Mouse (Mus musculus) cerebellum, adult 11 months (tissue): ENCODE measurements around the gene Atp8b4.

ENCODE experiments used
- DNase-seq: peaks from one replicate; pipeline ENCODE4 v3.0.0; 2022

The Atp8b4 gene

GRCm38 (mm10) chr2:126360688-126361087, 139.8 kb downstream of the Atp8b4 start:
- no peak for DNase-seq

DNA sequence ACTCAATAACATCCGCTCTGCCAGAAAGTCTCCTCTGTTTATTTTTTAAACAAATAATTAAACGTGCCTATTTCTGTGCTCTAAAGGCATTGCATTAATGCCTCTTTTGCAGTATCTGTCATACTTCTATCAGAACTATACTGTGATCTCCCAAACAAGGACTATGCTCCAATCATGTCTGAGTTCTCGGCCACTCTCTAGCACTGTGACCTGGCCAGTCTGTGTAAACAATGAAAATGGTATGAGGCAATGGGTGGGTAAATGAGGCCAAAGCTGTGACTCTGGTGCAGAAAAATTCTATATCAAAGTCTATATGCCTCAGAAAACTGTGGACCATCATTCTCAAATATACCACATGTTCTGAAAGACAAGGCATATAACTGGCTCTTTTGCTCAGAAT, 140.5 kb downstream of the Atp8b4 start:
- DNase-seq = no peak

DNA sequence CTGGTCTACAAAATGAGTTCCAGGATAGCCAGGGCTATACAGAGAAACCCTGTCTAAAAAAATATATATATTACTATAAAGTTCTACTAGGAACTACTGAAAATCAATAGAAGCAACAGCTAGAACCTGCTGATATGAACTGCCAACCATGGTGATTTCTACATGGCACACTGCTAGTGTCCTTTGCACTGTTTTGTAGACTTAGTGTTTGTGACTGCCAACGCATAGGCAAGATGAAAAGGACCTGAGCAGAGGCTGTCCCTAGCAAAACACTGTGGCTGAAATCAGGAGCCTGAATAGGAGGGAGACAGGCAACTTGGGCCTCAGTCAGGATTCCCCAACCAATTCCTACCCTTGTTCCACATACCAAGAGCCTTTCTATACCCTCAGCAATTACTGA, 141.2 kb downstream of the Atp8b4 start:
- DNase-seq = no peak

GRCm38 (mm10) chr2:126358741-126359140, 141.7 kb downstream of the Atp8b4 start:
- DNase-seq = no peak

DNA sequence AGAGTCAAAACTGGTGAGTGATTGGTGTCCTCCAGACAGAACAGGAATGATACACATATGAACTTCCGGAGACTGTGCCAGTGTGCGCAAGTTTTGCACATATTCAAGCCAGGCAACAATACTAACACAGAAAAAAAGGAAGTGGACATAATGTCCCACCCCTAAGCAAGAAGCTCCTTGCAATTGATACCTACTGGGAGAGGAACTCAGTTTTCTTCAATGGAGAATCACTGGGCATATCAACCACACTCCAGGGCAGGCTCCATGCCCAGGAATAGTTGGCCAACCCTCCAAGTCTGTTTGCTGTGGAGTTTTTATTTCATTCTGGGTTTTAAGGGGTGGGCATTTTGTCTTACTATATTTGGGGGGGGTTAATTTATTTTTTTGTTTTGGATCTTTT, 145.2 kb downstream of the Atp8b4 start:
- no peak for DNase-seq

GRCm38 (mm10) chr2:126351811-126352210, 148.7 kb downstream of the Atp8b4 start:
- DNase-seq = no peak

DNA sequence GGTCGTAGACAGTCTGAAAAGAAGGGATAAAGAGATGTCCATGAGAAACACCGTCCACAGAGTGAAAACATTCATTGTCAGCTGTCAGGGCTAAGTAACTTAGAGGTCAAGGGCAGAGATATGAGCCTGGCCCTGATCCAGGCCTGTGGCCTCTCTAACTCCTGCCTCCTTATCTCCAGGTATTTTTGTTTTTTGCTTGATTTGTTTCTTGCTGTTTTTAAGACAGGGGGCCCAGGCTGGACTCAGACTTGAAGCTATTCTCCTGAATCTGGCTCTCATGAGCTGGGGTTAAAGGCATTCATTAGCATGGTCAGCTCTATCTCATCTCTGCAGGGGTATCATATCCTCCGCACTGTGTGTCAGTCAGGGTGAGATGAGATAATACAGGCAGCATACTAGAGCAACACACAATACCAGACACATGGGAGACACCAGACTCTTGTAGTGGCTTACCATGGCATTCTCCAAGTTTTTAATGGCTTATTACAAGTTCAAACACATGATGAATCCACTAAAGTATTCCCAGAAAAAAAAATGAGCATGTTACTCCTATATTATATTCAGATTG, 157.4 kb downstream of the Atp8b4 start:
- no peak for DNase-seq

GRCm38 (mm10) chr2:126341521-126341920, 159.0 kb downstream of the Atp8b4 start:
- DNase-seq = no peak

- DNase-seq = no peak
Observed at GRCm38 (mm10) chr2:126340201-126340600, 160.3 kb downstream of the Atp8b4 start.

GRCm38 (mm10) chr2:126339516-126339915, 161.0 kb downstream of the Atp8b4 start:
- no peak for DNase-seq

GRCm38 (mm10) chr2:126337143-126337542, 163.3 kb downstream of the Atp8b4 start:
- DNase-seq = no peak

GRCm38 (mm10) chr2:126331794-126332193, 168.7 kb downstream of the Atp8b4 start:
- DNase-seq = no peak

DNA sequence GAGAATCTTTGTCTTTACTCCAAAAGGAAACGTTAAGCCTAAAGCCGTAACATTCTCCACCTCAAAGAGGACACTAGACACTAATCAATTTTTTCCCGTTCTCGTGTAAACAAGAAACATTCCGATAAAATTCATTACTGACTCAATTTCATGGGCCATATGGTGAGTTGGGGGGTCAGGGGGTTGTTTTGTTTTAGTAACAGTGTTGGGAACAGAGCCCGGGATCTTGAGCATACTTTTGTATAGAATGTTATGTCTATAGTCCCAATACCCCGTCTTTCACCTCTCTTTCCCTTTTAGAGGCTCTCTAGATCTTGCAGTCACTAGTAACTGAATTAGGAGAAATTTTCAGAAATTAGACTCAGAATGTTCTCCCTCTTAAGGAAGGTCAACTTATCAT, 177.3 kb downstream of the Atp8b4 start:
- no peak for DNase-seq

- DNase-seq = no peak
Observed at GRCm38 (mm10) chr2:126322631-126323031, 177.8 kb downstream of the Atp8b4 start.

- DNase-seq = no peak
Observed at GRCm38 (mm10) chr2:126318071-126318470, 182.4 kb downstream of the Atp8b4 start.

DNA sequence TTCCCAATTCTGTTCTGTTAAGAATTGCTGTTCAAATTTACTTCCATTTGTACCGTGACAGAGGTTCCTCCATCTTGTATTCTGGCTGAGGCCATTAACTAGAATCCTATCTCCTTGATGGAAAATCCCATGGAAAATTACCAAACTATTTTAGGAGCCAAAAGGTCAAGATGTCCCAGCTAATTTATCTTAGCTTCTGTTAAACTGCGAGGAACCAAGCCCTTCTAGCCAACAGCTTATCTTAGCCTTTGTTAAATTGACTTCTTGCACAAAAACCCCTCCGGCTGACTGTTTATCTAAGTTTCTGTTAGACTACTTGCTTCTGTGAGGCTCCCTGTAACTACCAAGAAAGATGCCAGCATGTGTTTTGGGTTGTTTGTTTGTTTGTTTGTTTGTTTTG, 183.5 kb downstream of the Atp8b4 start:
- DNase-seq = no peak

DNA sequence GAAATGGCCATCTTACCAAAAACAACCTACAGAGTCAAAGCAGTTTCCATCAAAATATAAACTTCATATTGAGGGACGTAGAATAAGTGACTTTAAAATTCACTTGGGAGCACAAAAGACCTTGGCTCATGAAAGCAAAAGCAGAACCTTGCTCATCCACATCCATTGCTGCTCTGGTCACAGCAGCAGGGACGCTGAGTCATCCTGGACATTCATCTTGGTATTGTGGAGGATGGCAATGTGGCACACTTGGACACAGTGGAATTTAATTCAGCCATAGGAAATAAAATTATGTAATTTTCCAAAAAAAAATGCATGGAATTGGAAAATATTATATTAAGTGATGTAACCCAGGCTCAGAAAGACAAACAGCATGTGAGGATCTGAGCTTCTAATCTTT, 184.1 kb downstream of the Atp8b4 start:
- DNase-seq = no peak

GRCm38 (mm10) chr2:126311056-126311455, 189.4 kb downstream of the Atp8b4 start:
- no peak for DNase-seq

GRCm38 (mm10) chr2:126309994-126310393, 190.5 kb downstream of the Atp8b4 start:
- DNase-seq = no peak

- DNase-seq = no peak
Observed at GRCm38 (mm10) chr2:126304621-126305020, 195.9 kb downstream of the Atp8b4 start.

- DNase-seq = no peak
Observed at GRCm38 (mm10) chr2:126303226-126303625, 197.2 kb downstream of the Atp8b4 start.

GRCm38 (mm10) chr2:126302381-126302780, 198.1 kb downstream of the Atp8b4 start:
- no peak for DNase-seq

DNA sequence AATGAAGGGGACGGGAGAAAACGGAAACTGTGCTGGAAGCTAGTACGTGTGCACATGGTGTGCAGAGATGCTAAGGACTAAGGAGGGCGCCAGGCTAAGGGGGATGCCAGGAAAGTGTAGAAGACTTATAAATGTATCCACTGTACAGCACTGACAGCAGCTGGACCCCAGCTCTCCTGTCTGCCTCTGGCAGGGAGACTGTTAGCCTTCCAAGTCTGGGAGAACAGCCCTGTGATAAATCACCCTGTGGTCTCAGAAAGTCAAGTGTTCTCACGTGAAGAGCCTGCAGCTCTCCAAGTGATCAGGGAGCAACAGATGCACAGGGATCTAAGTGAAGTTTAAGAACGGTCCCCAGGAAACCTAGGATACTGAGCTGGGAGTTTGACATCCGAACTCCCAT, 209.8 kb downstream of the Atp8b4 start:
- DNase-seq = no peak

DNA sequence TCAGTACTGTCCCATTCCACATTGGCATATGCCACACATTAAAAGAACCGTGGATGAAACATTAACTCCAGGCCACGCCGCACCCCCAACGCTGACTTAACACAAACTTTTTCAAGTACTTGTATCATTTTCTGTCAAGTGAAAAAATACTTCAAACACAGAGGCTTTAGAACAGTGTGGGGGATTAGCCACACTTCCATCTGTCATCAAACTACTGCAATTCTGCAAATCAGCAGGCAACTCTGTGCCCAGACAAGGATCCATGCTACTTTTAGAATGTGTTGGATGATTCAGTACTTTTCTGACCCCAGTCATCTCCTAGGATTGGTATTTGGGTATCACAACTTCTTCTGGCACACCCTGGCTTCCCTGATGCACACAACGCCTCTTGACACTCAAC, 212.5 kb downstream of the Atp8b4 start:
- DNase-seq = no peak

DNA sequence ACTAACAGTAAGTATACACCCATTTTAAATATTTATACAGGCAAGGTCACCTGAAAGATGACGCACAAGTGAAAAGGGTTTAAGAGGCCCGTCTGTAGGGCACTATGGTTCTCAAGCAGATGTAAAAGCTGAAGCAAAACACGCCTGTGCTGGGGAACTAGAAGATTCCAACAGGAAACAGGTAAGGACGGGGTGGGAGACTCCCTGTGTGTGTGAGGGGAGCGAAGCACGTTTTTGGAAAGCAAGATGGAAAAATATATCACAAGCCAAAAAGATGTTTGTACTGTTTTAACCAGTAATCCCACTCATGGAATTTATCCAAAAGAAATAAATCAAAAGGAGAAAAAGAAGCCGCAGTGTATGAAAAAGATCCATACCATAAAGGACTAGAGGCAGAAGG, 214.1 kb downstream of the Atp8b4 start:
- no peak for DNase-seq

- no peak for DNase-seq
Observed at GRCm38 (mm10) chr2:126284071-126284470, 216.4 kb downstream of the Atp8b4 start.
